Mouse (Mus musculus) left cerebral cortex, postnatal 36 days (tissue): ENCODE measurements around the gene Olfr1012. TPM values are rescaled to one million over a fixed set of nuclear protein-coding genes. Genes with fewer than 3 reads are reported as not detected.
A peak's percentile ranks its signal among the peaks of the same experiment; 100 is the strongest.
"Not testable (repeated sequence)": the region's sequence is repeated elsewhere in the genome, so short reads cannot be mapped to it uniquely, and the experiment has no call there.

Experiments
- DNase-seq, 2 experiments: peaks; one replicate each; pipeline ENCODE4 v3.0.0; 2021 to 2022; ENCODE audit warnings: low spot score in 2 of 2, mixed read lengths in 1 of 2
- intact Hi-C: fragments of 180-260 bp; cut with DNase I; formaldehyde crosslinking; loops from one replicate; pipeline ENCODE4 v1.15.1; 2025
- total RNA-seq, 2 experiments: library from RNA; stranded (reverse); gene quantifications; 2 replicates each; pipeline ENCODE4 v1.2.3; 2021

The Olfr1012 gene
- not detected for total RNA-seq

GRCm38 (mm10) chr2:85762666-85763065, at the start of gene Olfr1012:
Gene Olfr1012 (minus strand): TSS chr2:85762766.
- no peak for DNase-seq
- intact Hi-C loops, result no loop called here

- intact Hi-C loops, result no loop called here
- DNase-seq, result no peak
Observed at GRCm38 (mm10) chr2:85804501-85804900, 41.9 kb upstream of the Olfr1012 start.

- intact Hi-C loops, result no loop called here
- DNase-seq, result no peak
Observed at GRCm38 (mm10) chr2:85802444-85802843, 39.9 kb upstream of the Olfr1012 start, which contains the start of gene Olfr1016. Gene Olfr1016 (minus strand): TSS chr2:85802544.

GRCm38 (mm10) chr2:85792331-85792730, 29.8 kb upstream of the Olfr1012 start:
- intact Hi-C loops, result no loop called here
- DNase-seq, result no peak

- DNase-seq, result no peak
Observed at GRCm38 (mm10) chr2:85781717-85782116, 19.2 kb upstream of the Olfr1012 start, which contains the start of gene Olfr1015. Gene Olfr1015 (plus strand): TSS chr2:85782017.

GRCm38 (mm10) chr2:85772413-85772812, 9.8 kb upstream of the Olfr1012 start, which contains the start of gene Olfr1014:
Gene Olfr1014 (plus strand): TSS chr2:85772713.
- DNase-seq, result no peak
- intact Hi-C loops, result no loop called here

More at GRCm38 (mm10) chr2:85781717-85782116, 19.2 kb upstream of the Olfr1012 start, which contains the start of gene Olfr1015:
- intact Hi-C loops, result no loop called here

GRCm38 (mm10) chr2:85766798-85767197, 4.2 kb upstream of the Olfr1012 start, which contains the start of gene Olfr1013:
Gene Olfr1013 (plus strand): TSS chr2:85767098.
- intact Hi-C loops, result no loop called here

GRCm38 (mm10) chr2:85753822-85754221, 8.7 kb downstream of the Olfr1012 start:
- intact Hi-C loops, result no loop called here
- no peak for DNase-seq

More at GRCm38 (mm10) chr2:85766798-85767197, 4.2 kb upstream of the Olfr1012 start, which contains the start of gene Olfr1013:
- no peak for DNase-seq

- peak in 1 of 2 experiments; percentile 9 for DNase-seq
- intact Hi-C loops, result loop anchor here (2.0 kb wide), 1 partner anchor 739 kb away; no protein-coding TSS in a partner anchor
Observed at GRCm38 (mm10) chr2:85725793-85726192, 36.8 kb downstream of the Olfr1012 start.

- intact Hi-C loops, result no loop called here
- no peak for DNase-seq
Observed at GRCm38 (mm10) chr2:85715119-85715518, 47.4 kb downstream of the Olfr1012 start, which contains the start of gene Olfr1009. Gene Olfr1009 (plus strand): TSS chr2:85715419.

- intact Hi-C loops, result no loop called here
- DNase-seq, result no peak
Observed at GRCm38 (mm10) chr2:85711159-85711558, 51.4 kb downstream of the Olfr1012 start.

- DNase-seq, intact Hi-C loops: not testable (repeated sequence)
Observed at GRCm38 (mm10) chr2:85710680-85711079, 51.9 kb downstream of the Olfr1012 start.

Other genes with a start within 250 kb of the Olfr1012 start
- gene 4833423E24Rik, start 243.7 kb downstream of the Olfr1012 start, total RNA-seq, result not detected
- not detected for gene Olfr996, start 183.6 kb downstream of the Olfr1012 start, total RNA-seq
- gene Olfr998, start 173.8 kb downstream of the Olfr1012 start, total RNA-seq, result not detected
- not detected for gene Olfr1000, start 150.9 kb downstream of the Olfr1012 start, total RNA-seq
- gene Olfr1002, start 112.1 kb downstream of the Olfr1012 start, total RNA-seq, result not detected
- gene Olfr154, start 98.3 kb downstream of the Olfr1012 start, total RNA-seq, result not detected
- not detected for gene Olfr1006, start 84.0 kb downstream of the Olfr1012 start, total RNA-seq
- gene Olfr1008, start 73.3 kb downstream of the Olfr1012 start, total RNA-seq, result not detected
- gene Olfr1009, start 47.3 kb downstream of the Olfr1012 start, total RNA-seq, result not detected
- gene Olfr1013, start 4.3 kb upstream of the Olfr1012 start, total RNA-seq, result not detected
- not detected for gene Olfr1014, start 9.9 kb upstream of the Olfr1012 start, total RNA-seq
- not detected for gene Olfr1015, start 19.3 kb upstream of the Olfr1012 start, total RNA-seq
- not detected for gene Olfr1016, start 39.8 kb upstream of the Olfr1012 start, total RNA-seq
- not detected for gene Olfr1018, start 55.7 kb upstream of the Olfr1012 start, total RNA-seq
- not detected for gene Olfr1019, start 82.7 kb upstream of the Olfr1012 start, total RNA-seq
- gene Olfr1020, start 84.3 kb upstream of the Olfr1012 start, total RNA-seq, result not detected
- not detected for gene Olfr1022, start 105.8 kb upstream of the Olfr1012 start, total RNA-seq
- not detected for gene Olfr1023, start 122.9 kb upstream of the Olfr1012 start, total RNA-seq
- not detected for gene Olfr1024, start 142.3 kb upstream of the Olfr1012 start, total RNA-seq
- gene Olfr1025-ps1, start 152.4 kb upstream of the Olfr1012 start, total RNA-seq, result not detected
- gene Olfr1026, start 158.8 kb upstream of the Olfr1012 start, total RNA-seq, result not detected
- gene Olfr1028, start 187.7 kb upstream of the Olfr1012 start, total RNA-seq, result not detected
- gene Olfr1029, start 211.1 kb upstream of the Olfr1012 start, total RNA-seq, result not detected
- gene Olfr1030, start 216.5 kb upstream of the Olfr1012 start, total RNA-seq, result not detected
- gene Olfr1031, start 227.5 kb upstream of the Olfr1012 start, total RNA-seq, result not detected
- not detected for gene Olfr1032, start 242.8 kb upstream of the Olfr1012 start, total RNA-seq